Mouse (Mus musculus): Measurements from ENCODE around the gene Grin1. TPM values are rescaled to one million over a fixed set of nuclear protein-coding genes. Genes with fewer than 3 reads are reported as not detected.
A peak's percentile ranks its signal among the peaks of the same experiment; 100 is the strongest.

Gene Grin1
- total and polyA plus RNA-seq, 3 experiments: 0.07 TPM; not detected in 2

GRCm38 (mm10) chr2:25265897-25266656 is 52.9 kb downstream of the Grin1 start (continued):
- peak; percentile 23 to 35; a peak in 2 of 4 replicates for TF ChIP-seq EP300 (IDR thresholded peaks at IDR 0.05; ENCODE audit: low read depth in 1 of 2, low read length in 2 of 2)
- TF ChIP-seq ZMIZ1 (IDR thresholded peaks at IDR 0.05; ENCODE audit: low read depth, low read length): no peak
- 0 out of 2 replicates have a peak, but pooled peaks have one; percentile 33 for TF ChIP-seq TBP (IDR thresholded peaks at IDR 0.05; ENCODE audit: low read depth, low read length)

- TF ChIP-seq GABPA (IDR thresholded peaks at IDR 0.05; ENCODE audit: low read depth, low read length) (no peak), NELFE (IDR thresholded peaks at IDR 0.05; ENCODE audit: low read depth, low read length) (no peak), CHD1 (IDR thresholded peaks at IDR 0.05; ENCODE audit: low read depth, low read length) (no peak), MYC (IDR thresholded peaks at IDR 0.05; ENCODE audit: low read depth, low read length) (no peak), POLR2A (IDR thresholded peaks at IDR 0.05; ENCODE audit: control insufficient read depth in 1 of 2, insufficient read depth in 1 of 2, low read depth in 1 of 2, low read length in 2 of 2, poor library complexity in 1 of 2) (no peak), MXI1 (IDR thresholded peaks at IDR 0.05; ENCODE audit: low read depth, low read length) (no peak), ZNF384 (IDR thresholded peaks at IDR 0.05; ENCODE audit: low read depth, low read length) (no peak), ELF1 (IDR thresholded peaks at IDR 0.05; ENCODE audit: low read depth, low read length) (no peak), KAT2A (conservative IDR thresholded peaks at IDR 0.05; ENCODE audit: low read depth, low read length) (no peak), E2F4 (IDR thresholded peaks at IDR 0.05; ENCODE audit: borderline replicate concordance, low read depth, low read length) (no peak), HCFC1 (IDR thresholded peaks at IDR 0.05; ENCODE audit: low read depth, low read length) (no peak), SIN3A (IDR thresholded peaks at IDR 0.05; ENCODE audit: low read length) (no peak), POLR2AphosphoS5 (IDR thresholded peaks at IDR 0.05; ENCODE audit: borderline replicate concordance, low read depth, low read length) (no peak), SMC3 (IDR thresholded peaks at IDR 0.05; ENCODE audit: low read depth, low read length) (no peak), ZC3H11A (IDR thresholded peaks at IDR 0.05; ENCODE audit: low read depth, low read length) (no peak), MAFK (IDR thresholded peaks at IDR 0.05; ENCODE audit: borderline replicate concordance, low read depth, low read length) (no peak), ZMIZ1 (IDR thresholded peaks at IDR 0.05; ENCODE audit: low read depth, low read length) (no peak), MAX (IDR thresholded peaks at IDR 0.05; ENCODE audit: low read length) (no peak), USF2 (IDR thresholded peaks at IDR 0.05; ENCODE audit: borderline replicate concordance in 1 of 2, insufficient read depth in 1 of 2, low read depth in 1 of 2, low read length in 2 of 2) (no peak)
- H3K4me3 ChIP-seq (ENCODE audit: control insufficient read depth in 1 of 2, insufficient read depth in 1 of 2, low read depth in 2 of 2, low read length in 2 of 2): peak overlapping the region; percentile 90 to 95
- H3K9ac ChIP-seq (ENCODE audit: control insufficient read depth, low read depth, low read length, poor library complexity, severe bottlenecking): peak overlapping the region; percentile 93
- DNase-seq (ENCODE audit: low read depth, low spot score): no peak
- 0 out of 2 replicates have a peak overlapping the region, but pooled peaks have one; percentile 13 for H3K27ac ChIP-seq (ENCODE audit: control insufficient read depth, low read depth, low read length)
- peaks cover 10 to 52% of the 10 kb centered on the region in 2 experiments for H3K4me1 ChIP-seq (ENCODE audit: control insufficient read depth in 1 of 2, insufficient read depth in 2 of 2, low read length in 2 of 2)
- peaks cover 55% of the 10 kb centered on the region for H3K79me2 ChIP-seq (ENCODE audit: control insufficient read depth, insufficient read depth, low read length, poor library complexity)
- H3K36me3 ChIP-seq (ENCODE audit: control insufficient read depth in 1 of 2, insufficient read depth in 2 of 2, low read length in 2 of 2): peaks cover 0 to 36% of the 10 kb centered on the region in 2 experiments; a peak in 2 of 4 replicates
- H3K27me3 ChIP-seq (ENCODE audit: control insufficient read depth in 1 of 2, insufficient read depth in 2 of 2, low read length in 2 of 2): no peaks in the 10 kb centered on the region
- no peaks in the 10 kb centered on the region for H3K9me3 ChIP-seq (replicated peaks; ENCODE audit: insufficient read depth, low read length)
Observed at GRCm38 (mm10) chr2:25264851-25265250, 54.1 kb downstream of the Grin1 start.

Measured in MEL (cell line).